Mouse (Mus musculus): Measurements from ENCODE around the gene Spata7. TPM values are rescaled to one million over a fixed set of nuclear protein-coding genes. Genes with fewer than 3 reads are reported as not detected.

Gene Spata7
- polyA plus RNA-seq, 1 experiment from 2014 or later = 13.7 TPM

DNA sequence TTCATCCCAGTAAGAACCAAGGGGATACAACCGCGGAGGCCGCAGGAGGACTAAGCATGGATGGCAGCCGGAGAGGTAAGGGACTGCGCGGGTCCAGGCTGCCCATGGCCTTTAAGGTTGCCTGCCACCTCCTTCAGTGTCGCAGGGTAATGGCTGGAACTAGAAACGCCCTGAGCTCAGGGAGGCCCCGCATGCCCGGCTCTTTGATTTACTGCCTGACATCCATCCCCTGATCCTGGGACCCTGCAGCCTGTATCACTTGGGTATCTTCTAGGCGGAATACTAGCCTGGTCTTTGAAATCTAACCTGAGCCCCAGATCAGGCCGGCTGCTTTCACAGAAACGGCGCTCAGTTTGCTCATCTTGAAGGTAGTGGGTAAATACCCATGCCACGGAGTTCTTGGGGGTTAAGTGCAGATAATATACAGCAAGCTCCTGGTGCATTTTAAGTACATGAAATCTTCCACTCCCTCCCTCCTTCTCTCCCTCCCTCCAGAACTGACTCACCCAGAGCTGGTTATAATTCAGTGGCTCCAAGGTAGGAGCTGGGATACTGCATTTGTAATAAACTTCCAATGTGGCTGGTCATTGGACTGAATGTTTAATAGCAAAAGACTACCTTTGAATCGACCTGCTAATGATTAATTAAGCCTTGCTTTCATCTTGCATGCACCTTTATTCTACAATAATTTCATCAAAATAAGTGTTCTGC is 458 bp downstream of the Spata7 start:
- Histone ChIP-seq H3K4me3 (ENCODE audit: control insufficient read depth in 1 of 2, insufficient read depth in 1 of 2, low read depth in 1 of 2, low read length in 2 of 2) (peak overlapping the region; percentile 84 to 99), H3K27ac (replicated peaks in 1 of 2; ENCODE audit: control insufficient read depth in 1 of 2, insufficient read depth in 1 of 2, low read depth in 2 of 2, low read length in 2 of 2) (peak overlapping the region; percentile 45 to 55; a peak in 3 of 4 replicates), H3K9me3 (ENCODE audit: control insufficient read depth, low read length) (no peaks in the 10 kb centered on the region; the same call in 1 of the 2 replicates), H3K4me2 (ENCODE audit: low read length) (peak overlapping the region; percentile 78), H3K27me3 (ENCODE audit: control insufficient read depth, insufficient read depth, low read length) (no peaks in the 10 kb centered on the region), H3K4me1 (ENCODE audit: control insufficient read depth in 2 of 2, insufficient read depth in 2 of 2, low read length in 2 of 2) (peaks cover 0 to 7% of the 10 kb centered on the region in 2 experiments; a peak in 2 of 4 replicates), H3K36me3 (ENCODE audit: control insufficient read depth, insufficient read depth, low read length) (peaks cover 13% of the 10 kb centered on the region; the same call in 1 of the 2 replicates), H3K9ac (ENCODE audit: low read length) (peak overlapping the region; percentile 80)
- 2% methylated on average over 16 of the region's 16 CpGs for WGBS
- peak; percentile 79 for ATAC-seq (ENCODE audit: insufficient number of reproducible peaks, insufficient read depth, low FRiP score, low read depth)

DNA sequence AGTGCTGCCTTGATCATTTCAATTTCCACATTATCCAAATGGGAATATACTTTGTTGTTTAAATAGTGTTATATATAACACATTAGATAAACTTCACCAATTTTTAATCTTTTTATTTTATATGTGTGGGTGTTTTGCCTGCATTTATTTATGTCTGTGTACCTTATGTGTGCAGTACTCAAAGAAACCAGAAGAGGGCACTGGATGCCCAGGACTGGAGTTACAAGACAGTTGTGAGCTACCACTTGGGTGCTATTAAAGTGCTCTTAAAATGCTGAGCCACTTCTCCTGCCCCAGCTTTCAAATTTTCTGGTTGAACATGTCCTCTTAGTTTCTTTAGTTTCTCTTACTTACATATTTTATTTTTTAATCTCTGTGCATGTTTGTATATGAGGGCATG is 16.9 kb downstream of the Spata7 start:
- H3K9me3 ChIP-seq (ENCODE audit: control insufficient read depth, low read length) = no peaks in the 10 kb centered on the region
- peaks cover 8% of the 10 kb centered on the region; the same call in 1 of the 2 replicates for H3K36me3 ChIP-seq (ENCODE audit: control insufficient read depth, insufficient read depth, low read length)
- H3K4me1 ChIP-seq (ENCODE audit: control insufficient read depth in 2 of 2, insufficient read depth in 2 of 2, low read length in 2 of 2) = no peaks in the 10 kb centered on the region
- no peak overlapping the region for H3K4me3 ChIP-seq (ENCODE audit: control insufficient read depth in 1 of 2, insufficient read depth in 1 of 2, low read depth in 1 of 2, low read length in 2 of 2)
- H3K27ac ChIP-seq (replicated peaks in 1 of 2; ENCODE audit: control insufficient read depth in 1 of 2, insufficient read depth in 1 of 2, low read depth in 2 of 2, low read length in 2 of 2) = no peak overlapping the region
- H3K27me3 ChIP-seq (ENCODE audit: control insufficient read depth, insufficient read depth, low read length) = no peaks in the 10 kb centered on the region
- no peak overlapping the region for H3K4me2 ChIP-seq (ENCODE audit: low read length)
- ATAC-seq (ENCODE audit: insufficient number of reproducible peaks, insufficient read depth, low FRiP score, low read depth) = no peak
- no peak overlapping the region for H3K9ac ChIP-seq (ENCODE audit: low read length)

DNA sequence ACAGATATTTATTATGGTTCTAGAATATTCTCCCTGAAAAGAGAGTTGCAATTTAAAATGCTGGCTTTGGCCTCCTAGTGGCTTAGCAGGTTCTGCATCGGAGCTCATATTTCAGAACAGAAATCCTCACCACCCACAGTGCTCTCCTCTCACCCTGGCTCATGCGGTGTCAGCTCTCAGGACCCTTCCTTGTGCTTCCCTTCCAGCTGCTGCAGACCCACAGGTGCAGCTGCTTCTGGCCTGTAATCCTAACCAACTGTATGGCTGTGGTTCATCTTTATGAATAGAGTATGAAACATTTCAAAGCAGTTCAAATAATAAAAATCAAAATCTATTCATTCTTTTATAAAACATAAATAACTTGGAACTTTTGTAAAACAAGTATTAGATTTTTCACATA is 28.9 kb downstream of the Spata7 start:
- Histone ChIP-seq H3K27me3 (ENCODE audit: control insufficient read depth, insufficient read depth, low read length) (no peaks in the 10 kb centered on the region), H3K4me2 (ENCODE audit: low read length) (no peak overlapping the region), H3K27ac (replicated peaks in 1 of 2; ENCODE audit: control insufficient read depth in 1 of 2, insufficient read depth in 1 of 2, low read depth in 2 of 2, low read length in 2 of 2) (no peak overlapping the region), H3K4me1 (ENCODE audit: control insufficient read depth in 2 of 2, insufficient read depth in 2 of 2, low read length in 2 of 2) (no peaks in the 10 kb centered on the region), H3K9me3 (ENCODE audit: control insufficient read depth, low read length) (no peaks in the 10 kb centered on the region), H3K36me3 (ENCODE audit: control insufficient read depth, insufficient read depth, low read length) (peaks cover 18% of the 10 kb centered on the region), H3K9ac (ENCODE audit: low read length) (no peak overlapping the region), H3K4me3 (ENCODE audit: control insufficient read depth in 1 of 2, insufficient read depth in 1 of 2, low read depth in 1 of 2, low read length in 2 of 2) (no peak overlapping the region)
- no peak for ATAC-seq (ENCODE audit: insufficient number of reproducible peaks, insufficient read depth, low FRiP score, low read depth)
- 74% methylated on average over 2 of the region's 2 CpGs for WGBS

DNA sequence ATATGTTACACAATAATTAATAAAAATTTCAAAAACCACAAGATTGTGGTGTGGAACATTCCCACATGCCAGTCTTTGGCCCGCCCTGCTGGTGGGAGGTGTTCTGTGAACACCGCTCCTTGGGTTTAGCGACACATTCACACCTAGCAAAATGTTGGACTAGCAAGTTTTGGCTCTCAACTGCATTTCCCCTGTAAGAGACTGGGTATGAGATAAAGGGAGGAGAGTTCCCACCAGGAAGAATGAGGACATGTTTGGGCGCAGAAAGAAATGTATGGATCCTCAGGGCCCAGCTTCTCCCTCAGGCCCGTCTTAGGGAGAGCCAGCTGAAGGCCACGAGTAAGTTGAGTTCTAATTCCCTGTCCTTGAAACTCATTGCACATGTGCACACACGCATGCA is 34.7 kb downstream of the Spata7 start:
- no peaks in the 10 kb centered on the region for H3K27me3 ChIP-seq (ENCODE audit: control insufficient read depth, insufficient read depth, low read length)
- no peak for ATAC-seq (ENCODE audit: insufficient number of reproducible peaks, insufficient read depth, low FRiP score, low read depth)

DNA sequence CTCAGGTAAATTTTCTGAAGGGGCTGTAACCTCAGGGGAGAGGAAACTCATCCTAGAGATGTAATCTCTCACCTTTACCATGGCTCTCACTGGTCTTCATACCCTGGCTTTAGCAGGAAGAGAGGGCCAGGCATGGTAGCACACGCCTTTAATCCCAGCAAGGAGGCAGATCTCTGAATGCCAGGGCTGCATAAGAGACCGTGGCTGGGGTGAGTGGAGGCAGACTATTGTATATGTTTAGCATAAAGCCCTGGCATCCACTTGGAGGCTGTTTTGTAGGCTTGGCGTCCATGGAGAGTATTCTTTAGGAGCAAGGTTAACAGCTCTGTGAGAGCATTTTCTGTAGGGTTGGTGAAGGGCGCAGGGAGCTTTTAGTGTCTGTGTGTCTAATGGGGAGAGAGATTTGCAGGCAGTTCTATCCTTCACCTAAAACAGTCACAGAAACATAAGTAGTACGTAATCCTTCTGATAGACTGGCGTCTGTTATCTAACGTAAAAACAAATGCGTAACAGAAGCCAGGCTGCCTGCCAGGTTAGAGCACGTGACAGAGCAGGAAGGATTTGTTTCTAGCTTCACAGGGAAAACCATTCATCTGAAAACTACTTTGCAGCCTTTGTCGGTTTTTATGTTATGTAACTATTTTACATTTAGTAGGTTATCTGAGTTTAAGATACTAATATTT is 40.3 kb downstream of the Spata7 start:
- H3K9ac ChIP-seq (ENCODE audit: low read length) = peak overlapping the region; percentile 59
- ATAC-seq (ENCODE audit: insufficient number of reproducible peaks, insufficient read depth, low FRiP score, low read depth) = peak; percentile 73
- H3K4me3 ChIP-seq (ENCODE audit: control insufficient read depth in 1 of 2, insufficient read depth in 1 of 2, low read depth in 1 of 2, low read length in 2 of 2) = no peak overlapping the region
- H3K4me1 ChIP-seq (ENCODE audit: control insufficient read depth in 2 of 2, insufficient read depth in 2 of 2, low read length in 2 of 2) = peaks cover 15 to 24% of the 10 kb centered on the region in 2 experiments
- H3K9me3 ChIP-seq (ENCODE audit: control insufficient read depth, low read length) = no peaks in the 10 kb centered on the region
- H3K4me2 ChIP-seq (ENCODE audit: low read length) = peak overlapping the region; percentile 50
- peaks cover 8% of the 10 kb centered on the region; the same call in 1 of the 2 replicates for H3K36me3 ChIP-seq (ENCODE audit: control insufficient read depth, insufficient read depth, low read length)
- 14% methylated on average over 10 of the region's 10 CpGs for WGBS
- H3K27me3 ChIP-seq (ENCODE audit: control insufficient read depth, insufficient read depth, low read length) = no peaks in the 10 kb centered on the region
- H3K27ac ChIP-seq (replicated peaks in 1 of 2; ENCODE audit: control insufficient read depth in 1 of 2, insufficient read depth in 1 of 2, low read depth in 2 of 2, low read length in 2 of 2) = peak overlapping the region; percentile 85 to 88

More for the DNA sequence above, 34.7 kb downstream of the Spata7 start:
- H3K4me2 ChIP-seq (ENCODE audit: low read length) = no peak overlapping the region
- no peak overlapping the region for H3K27ac ChIP-seq (replicated peaks in 1 of 2; ENCODE audit: control insufficient read depth in 1 of 2, insufficient read depth in 1 of 2, low read depth in 2 of 2, low read length in 2 of 2)
- H3K4me3 ChIP-seq (ENCODE audit: control insufficient read depth in 1 of 2, insufficient read depth in 1 of 2, low read depth in 1 of 2, low read length in 2 of 2) = no peak overlapping the region
- 0 out of 4 replicates have a peak, but pooled peaks cover 0 to under 1% of the 10 kb centered on the region in 2 experiments for H3K4me1 ChIP-seq (ENCODE audit: control insufficient read depth in 2 of 2, insufficient read depth in 2 of 2, low read length in 2 of 2)
- 93% methylated on average over 7 of the region's 7 CpGs for WGBS
- no peak overlapping the region for H3K9ac ChIP-seq (ENCODE audit: low read length)
- H3K36me3 ChIP-seq (ENCODE audit: control insufficient read depth, insufficient read depth, low read length) = peaks cover 39% of the 10 kb centered on the region
- no peaks in the 10 kb centered on the region for H3K9me3 ChIP-seq (ENCODE audit: control insufficient read depth, low read length)

DNA sequence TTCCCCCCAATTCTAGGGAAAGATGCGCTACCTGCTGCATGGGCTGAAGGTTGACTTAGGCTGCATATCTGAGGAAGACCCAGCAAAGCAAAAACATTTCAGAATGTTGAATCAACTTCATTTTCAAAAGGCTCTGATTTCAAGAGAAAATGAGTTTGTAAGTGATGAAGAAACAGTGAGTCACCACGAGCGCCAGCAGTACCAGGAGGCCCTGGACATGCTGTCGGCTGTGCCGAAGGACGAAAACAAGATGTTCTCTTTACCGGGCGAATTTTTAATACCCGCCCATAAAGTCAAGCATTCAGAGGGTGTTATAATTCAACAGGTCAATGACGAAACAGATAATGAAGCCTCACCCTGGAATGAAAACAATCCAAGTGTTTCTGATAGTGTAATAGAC is 41.1 kb downstream of the Spata7 start:
- WGBS = 58% methylated on average over 10 of the region's 10 CpGs
- H3K4me1 ChIP-seq (ENCODE audit: control insufficient read depth in 2 of 2, insufficient read depth in 2 of 2, low read length in 2 of 2) = peaks cover 15 to 24% of the 10 kb centered on the region in 2 experiments
- no peaks in the 10 kb centered on the region for H3K27me3 ChIP-seq (ENCODE audit: control insufficient read depth, insufficient read depth, low read length)
- no peak overlapping the region for H3K4me3 ChIP-seq (ENCODE audit: control insufficient read depth in 1 of 2, insufficient read depth in 1 of 2, low read depth in 1 of 2, low read length in 2 of 2)
- H3K36me3 ChIP-seq (ENCODE audit: control insufficient read depth, insufficient read depth, low read length) = 0 out of 2 replicates have a peak, but pooled peaks cover 6% of the 10 kb centered on the region
- ATAC-seq (ENCODE audit: insufficient number of reproducible peaks, insufficient read depth, low FRiP score, low read depth) = no peak
- no peaks in the 10 kb centered on the region for H3K9me3 ChIP-seq (ENCODE audit: control insufficient read depth, low read length)
- H3K9ac ChIP-seq (ENCODE audit: low read length) = no peak overlapping the region; the same call in 1 of the 2 replicates
- H3K4me2 ChIP-seq (ENCODE audit: low read length) = 0 out of 2 replicates have a peak overlapping the region, but pooled peaks have one; percentile 50
- peak overlapping the region; percentile 30 to 66 for H3K27ac ChIP-seq (replicated peaks in 1 of 2; ENCODE audit: control insufficient read depth in 1 of 2, insufficient read depth in 1 of 2, low read depth in 2 of 2, low read length in 2 of 2)

DNA sequence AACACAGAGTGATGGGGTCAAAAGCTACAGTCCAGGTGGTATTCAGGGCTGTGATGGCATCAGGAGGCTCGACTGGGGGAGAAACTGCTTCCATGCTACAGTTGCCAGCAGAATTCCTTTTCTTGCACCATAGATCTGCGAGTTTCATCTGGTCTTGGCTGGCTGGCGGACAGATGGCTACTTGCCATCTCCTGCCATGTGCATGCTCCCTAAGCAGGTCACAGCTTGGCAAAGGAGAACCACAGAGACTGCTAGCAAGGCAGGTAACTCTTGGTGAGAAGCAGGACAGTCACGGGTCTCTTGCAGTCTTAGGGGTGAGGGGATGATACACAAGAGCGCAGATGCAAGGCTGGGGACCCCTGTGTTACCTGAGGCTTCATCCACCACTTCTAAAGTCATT is 41.9 kb downstream of the Spata7 start:
- Histone ChIP-seq H3K36me3 (ENCODE audit: control insufficient read depth, insufficient read depth, low read length) (0 out of 2 replicates have a peak, but pooled peaks cover 4% of the 10 kb centered on the region), H3K27me3 (ENCODE audit: control insufficient read depth, insufficient read depth, low read length) (no peaks in the 10 kb centered on the region), H3K4me3 (ENCODE audit: control insufficient read depth in 1 of 2, insufficient read depth in 1 of 2, low read depth in 1 of 2, low read length in 2 of 2) (no peak overlapping the region), H3K4me2 (ENCODE audit: low read length) (no peak overlapping the region), H3K9ac (ENCODE audit: low read length) (no peak overlapping the region), H3K9me3 (ENCODE audit: control insufficient read depth, low read length) (no peaks in the 10 kb centered on the region), H3K4me1 (ENCODE audit: control insufficient read depth in 2 of 2, insufficient read depth in 2 of 2, low read length in 2 of 2) (peaks cover 16 to 24% of the 10 kb centered on the region in 2 experiments), H3K27ac (replicated peaks in 1 of 2; ENCODE audit: control insufficient read depth in 1 of 2, insufficient read depth in 1 of 2, low read depth in 2 of 2, low read length in 2 of 2) (no peak overlapping the region)
- no peak for ATAC-seq (ENCODE audit: insufficient number of reproducible peaks, insufficient read depth, low FRiP score, low read depth)
- WGBS = 78% methylated on average over 5 of the region's 5 CpGs
